Mouse (Mus musculus): ENCODE measurements around the gene Mrpl48.
A peak's percentile ranks its signal among the peaks of the same experiment; 100 is the strongest.

The Mrpl48 gene

GRCm38 (mm10) chr7:100533503-100533902, 74.6 kb downstream of the Mrpl48 start:
- no peak for DNase-seq (ENCODE audit: low read depth)

GRCm38 (mm10) chr7:100530766-100531165, 77.3 kb downstream of the Mrpl48 start:
- DNase-seq (ENCODE audit: low read depth): no peak

- DNase-seq (ENCODE audit: low read depth): no peak
These were observed 83.4 kb downstream of the Mrpl48 start for GRCm38 (mm10) chr7:100524669-100525068.

- DNase-seq (ENCODE audit: low read depth): no peak
These were observed 85.9 kb downstream of the Mrpl48 start for GRCm38 (mm10) chr7:100522222-100522621.

GRCm38 (mm10) chr7:100520663-100521285, 87.3 kb downstream of the Mrpl48 start:
- DNase-seq (ENCODE audit: low read depth): peak; percentile 72

GRCm38 (mm10) chr7:100520204-100520603, 87.9 kb downstream of the Mrpl48 start:
- DNase-seq (ENCODE audit: low read depth): no peak

DNA sequence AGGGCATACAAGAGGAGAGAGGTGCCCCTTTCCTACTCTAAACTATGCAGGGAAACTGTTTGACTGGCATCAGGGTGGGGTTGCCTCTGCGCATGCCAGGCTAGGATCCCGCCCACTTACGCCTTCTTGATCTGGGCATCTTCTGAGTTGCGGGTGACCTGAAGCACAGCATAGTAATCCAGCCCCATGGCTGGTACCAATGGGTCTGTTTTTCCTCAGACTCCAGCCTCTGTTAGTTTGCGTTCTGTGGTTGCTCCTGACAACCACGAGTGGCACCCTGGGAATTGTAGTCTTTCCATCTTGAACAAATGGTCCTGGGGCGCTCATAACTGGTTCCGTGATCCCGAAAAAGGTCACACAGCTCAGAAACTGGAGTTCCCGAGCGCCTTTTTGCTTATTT, 93.5 kb downstream of the Mrpl48 start, which contains the start of gene Dnajb13:
Dnajb13 (minus strand) TSS at position 388 of the 400 bp plus-strand sequence.
- no peak for DNase-seq (ENCODE audit: low read depth)

DNA sequence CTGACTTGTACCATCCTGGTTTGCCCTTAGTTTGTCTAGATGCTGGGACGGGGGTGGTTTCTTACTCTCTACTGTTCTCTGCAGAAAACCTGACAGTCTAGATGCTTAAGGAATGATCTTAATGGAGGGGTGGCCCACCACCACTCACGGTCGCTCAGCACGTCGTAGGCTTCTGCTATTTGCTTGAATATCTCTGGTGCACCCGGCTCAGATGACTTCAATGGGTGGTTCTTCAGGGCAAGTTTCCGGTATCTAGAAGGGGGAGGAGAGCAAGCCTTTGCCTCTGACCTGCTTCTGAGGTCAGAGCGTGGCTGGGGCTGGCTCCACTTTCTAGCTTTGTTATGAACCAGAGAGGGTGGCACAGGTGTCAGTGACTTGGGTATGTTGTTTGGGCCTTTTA, 96.5 kb downstream of the Mrpl48 start:
- no peak for DNase-seq (ENCODE audit: low read depth)

- no peak for DNase-seq (ENCODE audit: low read depth)
These were observed 99.4 kb downstream of the Mrpl48 start for GRCm38 (mm10) chr7:100508670-100509069.

DNA sequence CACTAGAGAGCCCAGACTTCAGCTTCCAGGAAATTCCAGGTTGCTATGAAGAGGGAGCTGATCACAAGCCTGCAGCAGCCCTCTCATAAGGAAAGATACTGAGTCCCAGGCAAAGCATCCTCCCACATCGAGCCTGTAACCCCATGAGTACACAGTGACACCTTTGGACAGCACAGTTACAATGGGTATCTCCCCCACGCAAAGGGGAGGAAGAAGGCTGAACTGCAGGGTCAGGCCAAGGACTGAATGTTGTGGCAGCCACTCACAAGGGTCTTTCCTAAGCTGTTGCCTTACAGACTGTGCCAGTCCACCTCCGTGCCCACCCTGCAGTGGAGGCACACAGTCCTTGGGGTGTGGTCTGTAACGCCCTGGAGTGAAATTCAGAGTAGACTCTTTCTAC, 101.6 kb downstream of the Mrpl48 start:
- DNase-seq (ENCODE audit: low read depth): no peak

DNA sequence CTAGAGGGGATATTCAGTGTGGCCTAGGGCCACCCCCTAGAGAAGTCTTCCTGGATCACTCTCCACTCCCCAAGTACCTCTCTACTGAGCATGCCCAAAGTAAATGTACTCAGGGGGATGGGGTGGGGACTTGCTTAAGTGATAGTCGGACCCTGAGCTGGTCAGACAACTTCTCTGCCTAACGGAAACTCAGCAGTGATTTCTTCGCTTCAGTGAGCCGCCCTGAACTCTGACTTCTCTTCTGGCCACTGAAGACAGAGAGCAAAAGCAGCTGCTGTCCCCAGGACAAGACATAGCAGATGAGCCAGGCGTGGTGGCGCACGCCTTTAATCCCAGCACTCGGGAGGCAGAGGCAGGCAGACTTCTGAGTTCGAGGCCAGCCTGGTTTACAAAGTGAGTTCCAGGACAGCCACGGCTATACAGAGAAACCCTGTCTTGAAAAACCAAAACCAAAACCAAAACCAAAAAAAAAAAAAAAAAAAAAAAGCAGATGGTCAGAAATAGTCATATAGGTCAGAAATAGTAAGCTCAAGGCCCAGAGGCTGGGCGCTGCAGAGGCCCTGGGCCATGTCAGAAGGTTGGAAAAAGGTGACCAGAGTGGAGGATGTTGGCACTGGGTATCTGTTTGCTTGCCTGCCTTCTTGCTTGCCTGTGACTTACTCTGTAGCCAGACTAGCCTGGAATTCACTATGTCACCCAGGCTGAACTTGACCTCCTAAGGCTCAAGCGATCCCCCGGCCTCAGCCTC, 103.2 kb downstream of the Mrpl48 start:
- no peak for DNase-seq (ENCODE audit: low read depth)

- DNase-seq (ENCODE audit: low read depth): no peak
These were observed 105.0 kb downstream of the Mrpl48 start for GRCm38 (mm10) chr7:100503076-100503475.

DNA sequence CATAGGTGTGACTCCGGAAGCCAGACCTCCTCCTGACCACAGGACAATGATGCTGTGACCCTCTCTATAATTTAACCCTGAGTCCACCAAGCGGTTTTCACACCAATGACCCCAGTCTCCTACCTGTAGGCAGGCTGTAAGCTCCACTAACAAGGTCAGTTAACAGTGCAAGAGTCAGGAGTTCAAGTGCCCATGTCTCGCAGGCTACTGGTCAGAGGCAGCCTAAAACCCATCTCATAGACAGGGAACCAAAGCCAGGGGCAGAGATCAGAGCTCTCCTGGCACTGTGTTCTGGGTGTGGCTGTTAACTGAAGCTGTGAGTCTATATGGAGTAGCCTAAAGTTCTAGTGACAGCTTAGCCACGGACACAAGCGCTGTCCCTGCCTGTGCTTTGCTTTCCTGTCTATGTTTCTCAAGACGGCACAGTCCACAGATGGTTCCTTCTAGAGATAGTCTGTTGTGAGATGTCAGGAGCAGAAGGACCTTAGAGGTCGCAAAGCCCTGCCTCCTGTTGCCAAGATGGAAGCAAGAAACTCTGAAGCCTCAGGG, 105.7 kb downstream of the Mrpl48 start:
- DNase-seq (ENCODE audit: low read depth): no peak

DNA sequence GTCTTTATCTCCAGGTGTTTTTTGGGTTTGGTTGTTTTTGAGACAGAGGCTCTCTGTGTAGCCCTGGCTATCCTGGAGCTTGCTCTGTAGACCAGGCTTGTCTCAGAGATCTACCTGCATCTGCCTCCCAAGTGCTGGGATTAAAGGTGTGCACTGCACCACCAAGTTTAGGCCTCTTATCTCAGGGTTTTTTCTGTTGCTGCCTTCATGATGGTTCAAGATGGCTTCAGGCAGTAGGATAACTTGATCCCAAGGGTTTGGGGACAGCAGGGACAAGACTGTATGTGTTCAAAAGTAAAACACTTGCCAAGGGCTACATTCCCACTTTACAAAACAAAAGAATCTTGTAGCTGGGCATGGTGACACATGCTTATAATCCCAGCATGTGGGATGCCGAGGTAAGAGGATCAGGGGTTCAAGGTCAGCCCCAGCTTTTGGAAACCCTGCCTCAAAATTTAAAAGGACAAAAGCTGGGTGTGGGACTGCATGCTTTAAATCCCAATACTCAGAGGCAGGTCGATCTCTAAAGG, 106.2 kb downstream of the Mrpl48 start:
- DNase-seq (ENCODE audit: low read depth): no peak

GRCm38 (mm10) chr7:100501027-100501843, 106.9 kb downstream of the Mrpl48 start:
- no peak for DNase-seq (ENCODE audit: low read depth)

DNA sequence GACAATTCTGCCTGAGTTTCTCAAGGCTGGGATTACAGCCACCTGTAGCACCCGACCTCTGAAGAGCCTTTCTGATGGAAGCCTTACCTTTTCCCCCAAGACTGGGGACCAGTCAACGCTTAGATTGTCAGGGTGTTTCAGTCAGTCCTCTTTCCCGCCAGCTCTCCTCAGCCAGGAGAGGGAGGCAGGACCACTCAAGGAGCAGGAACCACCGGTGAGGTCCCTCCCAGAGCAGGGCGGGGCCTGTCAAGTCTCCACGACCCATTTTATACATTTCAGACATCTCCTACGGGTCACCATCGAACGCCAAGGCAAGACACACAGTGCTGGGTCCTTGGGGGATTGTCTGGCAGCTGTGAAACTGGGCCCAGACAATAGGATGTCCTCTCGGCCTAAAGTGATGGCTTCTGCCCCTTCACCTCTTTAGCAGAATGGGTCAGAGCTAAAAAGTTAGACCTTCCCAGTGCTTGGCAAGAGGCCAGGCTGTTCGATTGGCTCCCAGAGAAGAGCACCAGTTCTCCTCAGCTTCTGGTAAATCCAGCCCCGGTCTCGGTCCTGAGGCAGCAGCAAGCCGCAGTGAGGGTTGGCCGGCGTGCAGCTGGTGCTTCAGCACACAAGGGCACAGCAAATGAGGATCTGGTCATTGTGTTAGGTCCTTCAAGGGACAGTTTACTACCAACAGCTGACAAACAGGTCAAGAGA, 107.7 kb downstream of the Mrpl48 start:
- DNase-seq (ENCODE audit: low read depth): no peak

- DNase-seq (ENCODE audit: low read depth): no peak
These were observed 108.6 kb downstream of the Mrpl48 start for GRCm38 (mm10) chr7:100499465-100499864.

- no peak for DNase-seq (ENCODE audit: low read depth)
These were observed 110.1 kb downstream of the Mrpl48 start for GRCm38 (mm10) chr7:100497982-100498381.

GRCm38 (mm10) chr7:100497402-100497801, 110.7 kb downstream of the Mrpl48 start:
- no peak for DNase-seq (ENCODE audit: low read depth)

DNA sequence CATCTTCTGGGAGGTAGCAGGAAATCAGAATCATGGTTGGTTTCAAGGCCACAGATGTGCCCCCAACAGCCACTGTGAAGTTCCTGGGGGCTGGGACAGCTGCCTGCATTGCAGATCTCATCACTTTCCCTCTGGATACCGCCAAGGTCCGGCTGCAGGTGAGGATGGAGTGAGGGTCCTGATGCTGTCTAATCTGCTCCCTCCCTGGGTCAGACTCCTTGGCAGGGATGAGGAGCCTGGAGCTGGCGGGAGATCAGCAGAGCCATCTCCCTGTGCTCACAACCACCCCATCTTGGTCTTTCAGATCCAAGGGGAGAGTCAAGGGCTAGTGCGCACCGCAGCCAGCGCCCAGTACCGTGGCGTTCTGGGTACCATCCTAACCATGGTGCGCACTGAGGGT, 111.3 kb downstream of the Mrpl48 start:
- DNase-seq (ENCODE audit: low read depth): no peak

DNA sequence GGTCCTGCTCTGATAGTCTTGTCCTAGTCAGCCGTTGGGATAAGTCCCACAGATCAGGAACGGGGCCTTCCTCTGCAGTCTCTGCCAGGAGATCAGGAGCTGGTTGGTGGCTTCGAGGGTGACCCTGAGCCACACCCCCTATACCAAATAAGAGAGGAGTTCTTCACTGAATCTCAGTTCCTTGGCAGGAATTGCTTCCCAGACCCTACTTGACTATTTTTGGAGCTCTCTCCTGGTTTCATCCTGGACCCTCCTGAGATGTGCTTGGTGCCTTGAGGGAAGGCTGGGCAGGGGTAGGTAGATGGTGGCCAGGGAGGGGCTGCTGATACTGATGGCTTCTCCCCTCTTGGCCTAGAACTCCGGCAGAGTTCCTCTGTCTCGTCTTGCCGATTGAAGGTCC, 111.7 kb downstream of the Mrpl48 start:
- DNase-seq (ENCODE audit: low read depth): no peak

All from c-Kit-positive CD71-positive TER-119-negative erythroid progenitor cells, embryonic 14.5 days (primary cell).